In genomic region chr1:72254545-72255061, GRCm38 (mm10) we compare ENCODE assay signal across 8 mouse cellular contexts. TPM values are rescaled to one million over a fixed set of nuclear protein-coding genes. Genes with fewer than 3 reads are reported as not detected.
DNase-seq lines count a peak whose midpoint lies in the region; ATAC-seq and TF ChIP-seq lines count a peak whose summit lies in the region.

No protein-coding gene starts in this region.

- H3K9me3 ChIP-seq in heart, embryonic 11.5 days (replicated peaks; ENCODE audit: control insufficient read depth, low read length) = no peaks in the 10 kb centered on the region
- H3K9me3 ChIP-seq in kidney, embryonic 16.5 days (ENCODE audit: low read length) = no peaks in the 10 kb centered on the region

- peak; percentile 81 for ATAC-seq in heart, embryonic 11.5 days (replicated peaks; ENCODE audit: insufficient number of reproducible peaks, low FRiP score, low TSS enrichment)
- peak; percentile 92 for ATAC-seq in kidney, embryonic 16.5 days (ENCODE audit: low FRiP score, low TSS enrichment)

- no peaks in the 10 kb centered on the region for H3K27me3 ChIP-seq in heart, embryonic 11.5 days (ENCODE audit: control insufficient read depth, insufficient read depth, low read length)
- H3K27me3 ChIP-seq in kidney, embryonic 16.5 days (ENCODE audit: insufficient read depth, low read length) = no peaks in the 10 kb centered on the region
- H3K27me3 ChIP-seq in liver, adult 2 months (ENCODE audit: control insufficient read depth, insufficient read depth, low read length) = no peaks in the 10 kb centered on the region
- no peaks in the 10 kb centered on the region for H3K27me3 ChIP-seq in myocyte (ENCODE audit: control insufficient read depth, insufficient read depth, insufficient read length)
- H3K27me3 ChIP-seq in splenic B cell, adult 2 months (ENCODE audit: control insufficient read depth, insufficient read depth, low read length, poor library complexity, severe bottlenecking) = no peaks in the 10 kb centered on the region

- no peaks in the 10 kb centered on the region for H3K36me3 ChIP-seq in heart, embryonic 11.5 days (ENCODE audit: control insufficient read depth, insufficient read depth, low read length)
- H3K36me3 ChIP-seq in kidney, embryonic 16.5 days (ENCODE audit: insufficient read depth, low read length) = no peaks in the 10 kb centered on the region
- peaks cover 9% of the 10 kb centered on the region for H3K36me3 ChIP-seq in liver, adult 2 months (ENCODE audit: control insufficient read depth, insufficient read depth, low read length)
- peaks cover 5% of the 10 kb centered on the region for H3K36me3 ChIP-seq in myocyte (ENCODE audit: control insufficient read depth, insufficient read depth)
- H3K36me3 ChIP-seq in splenic B cell, adult 2 months (ENCODE audit: control insufficient read depth, insufficient read depth, low read length, poor library complexity, severe bottlenecking) = no peaks in the 10 kb centered on the region

- DNase-seq in A20 (ENCODE audit: low read depth, low spot score) = peak; percentile 95
- peak; percentile 70 for DNase-seq in liver, adult 2 months (ENCODE audit: extremely low read depth, low read depth, low spot score)
- peak; percentile 86 for DNase-seq in splenic B cell, adult 2 months (ENCODE audit: low read depth, low spot score)

- WGBS in heart, embryonic 11.5 days (ENCODE audit: insufficient replicate concordance) = under 1% methylated on average over 35 of the region's 35 CpGs
- 0% methylated on average over 35 of the region's 35 CpGs for WGBS in kidney, embryonic 16.5 days
- 2% methylated on average over 35 of the region's 35 CpGs for WGBS in liver, adult 2 months

- H3K9ac ChIP-seq in heart, embryonic 11.5 days (ENCODE audit: low read depth, low read length) = peak overlapping the region; percentile 84
- H3K9ac ChIP-seq in kidney, embryonic 16.5 days (replicated peaks; ENCODE audit: low read length) = peak overlapping the region; percentile 71
- peak overlapping the region; percentile 78 for H3K9ac ChIP-seq in liver, adult 2 months (ENCODE audit: low read depth, low read length)

- H3K4me3 ChIP-seq in bone marrow macrophage, adult 2 months (ENCODE audit: insufficient read depth, low read length) = peak overlapping the region; percentile 64
- H3K4me3 ChIP-seq in embryonic fibroblast, embryonic 13.5 days (ENCODE audit: insufficient read depth, low read length) = no peak overlapping the region
- H3K4me3 ChIP-seq in heart, embryonic 11.5 days (ENCODE audit: low read depth, low read length) = peak overlapping the region; percentile 43
- peak overlapping the region; percentile 48 for H3K4me3 ChIP-seq in kidney, embryonic 16.5 days (ENCODE audit: low read length)
- peak overlapping the region; percentile 61 for H3K4me3 ChIP-seq in liver, adult 2 months (ENCODE audit: insufficient read depth, low read depth, low read length)
- H3K4me3 ChIP-seq in myocyte = peak overlapping the region; percentile 30

- H3K4me1 ChIP-seq in bone marrow macrophage, adult 2 months (ENCODE audit: control insufficient read depth, insufficient read depth, low read length) = peaks cover 18% of the 10 kb centered on the region; the same call in 1 of the 2 replicates
- H3K4me1 ChIP-seq in embryonic fibroblast, embryonic 13.5 days (ENCODE audit: control insufficient read depth, insufficient read depth, low read length) = no peaks in the 10 kb centered on the region
- no peaks in the 10 kb centered on the region for H3K4me1 ChIP-seq in heart, embryonic 11.5 days (ENCODE audit: control insufficient read depth, insufficient read depth, low read length)
- peaks cover 15% of the 10 kb centered on the region for H3K4me1 ChIP-seq in kidney, embryonic 16.5 days (ENCODE audit: insufficient read depth, low read length)
- H3K4me1 ChIP-seq in liver, adult 2 months (ENCODE audit: control insufficient read depth, insufficient read depth, low read length) = no peaks in the 10 kb centered on the region; the same call in 1 of the 2 replicates

- TF ChIP-seq POLR2A in bone marrow macrophage, adult 2 months (IDR thresholded peaks at IDR 0.05; ENCODE audit: borderline replicate concordance, low read depth, low read length) = no peak
- no peak; the same call in 1 of the 2 replicates for TF ChIP-seq POLR2A in embryonic fibroblast, embryonic 13.5 days (IDR thresholded peaks at IDR 0.05; ENCODE audit: low read depth, low read length)
- peak; percentile 79; the same call in 1 of the 2 replicates for TF ChIP-seq POLR2A in liver, adult 2 months (IDR thresholded peaks at IDR 0.05; ENCODE audit: extremely low read depth, insufficient read depth, low read length)
- TF ChIP-seq POLR2A in myocyte (IDR thresholded peaks at IDR 0.05; ENCODE audit: insufficient read length, low read depth) = no peak

- H3ac ChIP-seq in myocyte (ENCODE audit: control insufficient read depth, insufficient read length) = no peak overlapping the region

- peak overlapping the region; percentile 70 for H3K4me2 ChIP-seq in heart, embryonic 11.5 days
- peak overlapping the region; percentile 76 for H3K4me2 ChIP-seq in kidney, embryonic 16.5 days (replicated peaks; ENCODE audit: low read depth, low read length)
- H3K4me2 ChIP-seq in myocyte (ENCODE audit: low read depth) = peak overlapping the region; percentile 92

- no peak for TF ChIP-seq CTCF in bone marrow macrophage, adult 2 months (IDR thresholded peaks at IDR 0.05; ENCODE audit: low read depth, low read length)
- TF ChIP-seq CTCF in embryonic fibroblast, embryonic 13.5 days (IDR thresholded peaks at IDR 0.05; ENCODE audit: borderline replicate concordance, insufficient read depth, low read length) = no peak
- TF ChIP-seq CTCF in liver, adult 2 months (IDR thresholded peaks at IDR 0.05; ENCODE audit: low read depth, low read length) = no peak

- H3K27ac ChIP-seq in bone marrow macrophage, adult 2 months (ENCODE audit: insufficient read depth, low read depth, low read length) = peak overlapping the region; percentile 94
- H3K27ac ChIP-seq in embryonic fibroblast, embryonic 13.5 days (ENCODE audit: insufficient read depth, low read length) = peak overlapping the region; percentile 63
- peak overlapping the region; percentile 95 for H3K27ac ChIP-seq in heart, embryonic 11.5 days (ENCODE audit: low read depth, low read length)
- H3K27ac ChIP-seq in kidney, embryonic 16.5 days (ENCODE audit: low read length) = peak overlapping the region; percentile 96
- H3K27ac ChIP-seq in liver, adult 2 months (replicated peaks; ENCODE audit: insufficient read depth, low read depth, low read length) = peak overlapping the region; percentile 43

- H3K79me2 ChIP-seq in liver, adult 2 months (ENCODE audit: control insufficient read depth, insufficient read depth, low read length) = no peaks in the 10 kb centered on the region
- H3K79me2 ChIP-seq in myocyte (ENCODE audit: control insufficient read depth, insufficient read depth) = no peaks in the 10 kb centered on the region

TF ChIP-seq in myocyte, 11 proteins besides CTCF, POLR2A, EP300 and RAD21 (continues in another document):
- TF ChIP-seq POLR2AphosphoS2 (IDR thresholded peaks at IDR 0.05; ENCODE audit: insufficient read length, low read depth) (no peak), REST (IDR thresholded peaks at IDR 0.05; ENCODE audit: insufficient read depth, insufficient read length) (no peak), MYOG (IDR thresholded peaks at IDR 0.05; ENCODE audit: control insufficient read depth in 1 of 3, insufficient read depth in 1 of 3, insufficient read length in 2 of 3, low read depth in 2 of 3) (no peak), USF1 (IDR thresholded peaks at IDR 0.05; ENCODE audit: low read depth) (no peak), TCF12 (IDR thresholded peaks at IDR 0.05; ENCODE audit: insufficient read depth, poor library complexity, severe bottlenecking) (no peak)

RNA-seq across cellular contexts. Expression of gene Pecr, which starts 29.5 kb away (rescaled TPM):
- polyA plus RNA-seq in bone marrow macrophage, adult 2 months (2012; ENCODE audit: insufficient read depth, insufficient read length, missing spikeins) = 5.6 and 12.3 TPM in 2 replicates
- 16.4 and 17.9 TPM in 2 replicates for polyA plus RNA-seq in embryonic fibroblast, embryonic 13.5 days (2011; ENCODE audit: insufficient read length, low read depth, missing spikeins)
- polyA plus RNA-seq in heart, embryonic 11.5 days (2014; fragmentation: Nextera tagmentation; extraction: Ambion mirVana) = 20.2 and 20.9 TPM in 2 replicates
- 62.5 and 70.7 TPM in 2 replicates for polyA plus RNA-seq in kidney, embryonic 16.5 days (2015; fragmentation: Nextera tagmentation; extraction: Ambion mirVana)
- total RNA-seq in liver, adult 2 months (2014; rRNA removed) = 262 and 269 TPM in 2 replicates
- polyA plus RNA-seq in liver, adult 2 months (2012; rRNA removed) = 228 and 250 TPM in 2 replicates
- polyA plus RNA-seq in myocyte (2012; fragmentation: generic; extraction: Trizol) = 13.7 TPM

RNA-seq across cellular contexts. Expression of gene Tmem169, which starts 29.6 kb away (rescaled TPM):
- not detected in 2 replicates for polyA plus RNA-seq in bone marrow macrophage, adult 2 months (2012; ENCODE audit: insufficient read depth, insufficient read length, missing spikeins)
- 0.33 and 0.47 TPM in 2 replicates for polyA plus RNA-seq in embryonic fibroblast, embryonic 13.5 days (2011; ENCODE audit: insufficient read length, low read depth, missing spikeins)
- 0.41 and 0.74 TPM in 2 replicates for polyA plus RNA-seq in heart, embryonic 11.5 days (2014; fragmentation: Nextera tagmentation; extraction: Ambion mirVana)
- 5.8 and 5.9 TPM in 2 replicates for polyA plus RNA-seq in kidney, embryonic 16.5 days (2015; fragmentation: Nextera tagmentation; extraction: Ambion mirVana)
- total RNA-seq in liver, adult 2 months (2014; rRNA removed) = 0.13 and 0.18 TPM in 2 replicates
- polyA plus RNA-seq in liver, adult 2 months (2012; rRNA removed) = 0.14 and 0.16 TPM in 2 replicates
- polyA plus RNA-seq in myocyte (2012; fragmentation: generic; extraction: Trizol) = 0.41 TPM

RNA-seq across cellular contexts. Expression of gene Mreg, which starts 42.5 kb away (rescaled TPM):
- polyA plus RNA-seq in bone marrow macrophage, adult 2 months (2012; ENCODE audit: insufficient read depth, insufficient read length, missing spikeins) = not detected in 2 replicates
- 0.67 and 0.85 TPM in 2 replicates for polyA plus RNA-seq in embryonic fibroblast, embryonic 13.5 days (2011; ENCODE audit: insufficient read length, low read depth, missing spikeins)
- polyA plus RNA-seq in heart, embryonic 11.5 days (2014; fragmentation: Nextera tagmentation; extraction: Ambion mirVana) = 4.8 and 4.9 TPM in 2 replicates
- polyA plus RNA-seq in kidney, embryonic 16.5 days (2015; fragmentation: Nextera tagmentation; extraction: Ambion mirVana) = 5.2 and 5.3 TPM in 2 replicates
- 19.5 and 27.9 TPM in 2 replicates for total RNA-seq in liver, adult 2 months (2014; rRNA removed)
- 43.1 and 56.6 TPM in 2 replicates for polyA plus RNA-seq in liver, adult 2 months (2012; rRNA removed)
- polyA plus RNA-seq in myocyte (2012; fragmentation: generic; extraction: Trizol) = 2.0 TPM

RNA-seq across cellular contexts. Expression of gene Xrcc5, which starts 52.6 kb away (rescaled TPM):
- 0.73 and 0.99 TPM in 2 replicates for polyA plus RNA-seq in bone marrow macrophage, adult 2 months (2012; ENCODE audit: insufficient read depth, insufficient read length, missing spikeins)
- polyA plus RNA-seq in embryonic fibroblast, embryonic 13.5 days (2011; ENCODE audit: insufficient read length, low read depth, missing spikeins) = 20.4 and 29.3 TPM in 2 replicates
- 23.7 and 24.5 TPM in 2 replicates for polyA plus RNA-seq in heart, embryonic 11.5 days (2014; fragmentation: Nextera tagmentation; extraction: Ambion mirVana)
- polyA plus RNA-seq in kidney, embryonic 16.5 days (2015; fragmentation: Nextera tagmentation; extraction: Ambion mirVana) = 55.1 and 58.5 TPM in 2 replicates
- 18.7 and 23.5 TPM in 2 replicates for total RNA-seq in liver, adult 2 months (2014; rRNA removed)
- 3.2 and 3.3 TPM in 2 replicates for polyA plus RNA-seq in liver, adult 2 months (2012; rRNA removed)
- polyA plus RNA-seq in myocyte (2012; fragmentation: generic; extraction: Trizol) = 23.5 TPM

Comparison
In these comparisons a context has a peak if more than half of its experiments do, and no peak if none do; other contexts are left out.
1. H3K27ac ChIP-seq: peak in every context shown above with its lines; median percentile 96 in kidney, embryonic 16.5 days; 95 in heart, embryonic 11.5 days; 94 in bone marrow macrophage, adult 2 months; 63 in embryonic fibroblast, embryonic 13.5 days; 43 in liver, adult 2 months.